Comparison of ENCODE assay signal across 8 mouse cellular contexts in genomic region chr12:12810943-12811342, GRCm38 (mm10).
DNase-seq lines count a peak whose midpoint lies in the region; ATAC-seq and TF ChIP-seq lines count a peak whose summit lies in the region.

No protein-coding gene starts in this region.

- H3K36me3 ChIP-seq in forebrain, embryonic 15.5 days = no peaks in the 10 kb centered on the region
- H3K36me3 ChIP-seq in limb, embryonic 11.5 days (ENCODE audit: control insufficient read depth, insufficient read depth, low read length) = no peaks in the 10 kb centered on the region
- no peaks in the 10 kb centered on the region for H3K36me3 ChIP-seq in midbrain, embryonic 14.5 days (ENCODE audit: control insufficient read depth, insufficient read depth, low read length)

- 0 out of 2 replicates have a peak, but pooled peaks have one; percentile 9 for ATAC-seq in forebrain, embryonic 15.5 days (replicated peaks)
- ATAC-seq in limb, embryonic 11.5 days (ENCODE audit: insufficient number of reproducible peaks, low FRiP score, low TSS enrichment, low read depth) = no peak
- ATAC-seq in midbrain, embryonic 14.5 days (ENCODE audit: low FRiP score, low TSS enrichment) = no peak

- H3K27me3 ChIP-seq in forebrain, embryonic 15.5 days = no peaks in the 10 kb centered on the region
- H3K27me3 ChIP-seq in limb, embryonic 11.5 days (ENCODE audit: control insufficient read depth, insufficient read depth, low read length) = no peaks in the 10 kb centered on the region
- H3K27me3 ChIP-seq in midbrain, embryonic 14.5 days (ENCODE audit: control insufficient read depth, insufficient read depth, low read length) = no peaks in the 10 kb centered on the region

- H3K9me3 ChIP-seq in forebrain, embryonic 15.5 days = no peaks in the 10 kb centered on the region
- no peaks in the 10 kb centered on the region for H3K9me3 ChIP-seq in limb, embryonic 11.5 days (ENCODE audit: control insufficient read depth, low read length)
- no peaks in the 10 kb centered on the region for H3K9me3 ChIP-seq in midbrain, embryonic 14.5 days (ENCODE audit: control insufficient read depth, low read length)

- no peak for TF ChIP-seq CTCF in layer of hippocampus, adult 2 months (conservative IDR thresholded peaks at IDR 0.05)

- peak overlapping the region; percentile 29; the same call in 1 of the 2 replicates for H3K4me2 ChIP-seq in forebrain, embryonic 15.5 days (replicated peaks)
- H3K4me2 ChIP-seq in limb, embryonic 11.5 days (ENCODE audit: low read depth, severe bottlenecking) = no peak overlapping the region; the same call in 1 of the 2 replicates
- 0 out of 2 replicates have a peak overlapping the region, but pooled peaks have one; percentile 13 for H3K4me2 ChIP-seq in midbrain, embryonic 14.5 days (ENCODE audit: low read length)

- WGBS in forebrain, embryonic 15.5 days = 7% methylated on average over 7 of the region's 7 CpGs
- WGBS in limb, embryonic 11.5 days = 11% methylated on average over 7 of the region's 7 CpGs
- WGBS in midbrain, embryonic 14.5 days = 6% methylated on average over 7 of the region's 7 CpGs

- H3K9ac ChIP-seq in forebrain, embryonic 15.5 days (replicated peaks) = no peak overlapping the region
- H3K9ac ChIP-seq in limb, embryonic 11.5 days (ENCODE audit: low read length) = no peak overlapping the region
- no peak overlapping the region; the same call in 1 of the 2 replicates for H3K9ac ChIP-seq in midbrain, embryonic 14.5 days (replicated peaks; ENCODE audit: low read length)

- DNase-seq in layer of hippocampus, adult 2 months (ENCODE audit: low spot score in 2 of 2) = no peak
- no peak for DNase-seq in layer of hippocampus, adult 8-10 months (ENCODE audit: low spot score in 2 of 2)
- DNase-seq in limb, embryonic 11.5 days (ENCODE audit: low spot score) = peak; percentile 42
- peak; percentile 36 for DNase-seq in midbrain, embryonic 14.5 days
- DNase-seq in cerebellum, adult 9-11 months = no peak
- DNase-seq in layer of hippocampus, adult 9-10 months (ENCODE audit: low spot score) = no peak
- no peak for DNase-seq in left cerebral cortex, adult 18-20 months (ENCODE audit: low spot score in 2 of 2)

- peak overlapping the region; percentile 80 for H3K27ac ChIP-seq in layer of hippocampus, adult 2 months
- H3K27ac ChIP-seq in forebrain, embryonic 15.5 days (replicated peaks) = peak overlapping the region; percentile 75; the same call in 1 of the 2 replicates
- H3K27ac ChIP-seq in limb, embryonic 11.5 days (replicated peaks; ENCODE audit: low read depth, low read length) = no peak overlapping the region
- H3K27ac ChIP-seq in midbrain, embryonic 14.5 days (replicated peaks; ENCODE audit: low read depth, low read length) = peak overlapping the region; percentile 78; the same call in 1 of the 2 replicates

- H3K4me3 ChIP-seq in layer of hippocampus, adult 2 months = no peak overlapping the region
- H3K4me3 ChIP-seq in forebrain, embryonic 15.5 days = no peak overlapping the region
- H3K4me3 ChIP-seq in limb, embryonic 11.5 days (ENCODE audit: low read depth, low read length) = no peak overlapping the region
- no peak overlapping the region for H3K4me3 ChIP-seq in midbrain, embryonic 14.5 days (replicated peaks; ENCODE audit: low read depth, low read length)

- peaks cover 21% of the 10 kb centered on the region for H3K4me1 ChIP-seq in forebrain, embryonic 15.5 days
- H3K4me1 ChIP-seq in limb, embryonic 11.5 days (ENCODE audit: control insufficient read depth, insufficient read depth, low read length) = peaks cover 12% of the 10 kb centered on the region; the same call in 1 of the 2 replicates
- H3K4me1 ChIP-seq in midbrain, embryonic 14.5 days (ENCODE audit: control insufficient read depth, insufficient read depth, low read length) = peaks cover 29% of the 10 kb centered on the region

Comparison
In these comparisons a context has a peak if more than half of its experiments do, and no peak if none do; other contexts are left out.
1. DNase-seq: peak in limb, embryonic 11.5 days (single experiment) and midbrain, embryonic 14.5 days (single experiment); none in layer of hippocampus, adult 2 months (0 of 2), layer of hippocampus, adult 8-10 months (0 of 2), cerebellum, adult 9-11 months (single experiment), layer of hippocampus, adult 9-10 months (single experiment) and left cerebral cortex, adult 18-20 months (0 of 2).